Mouse (Mus musculus) E14TG2a.4 (cell line): Measurements from ENCODE around the gene Iqschfp.

Experiments used
- H3K27me3 ChIP-seq: 2 replicates; pipeline ENCODE4 v1.6.1; 2014; ENCODE audit warnings: low read length, control low read depth; ENCODE audit not compliant: insufficient read depth
- H3K36me3 ChIP-seq: 2 replicates; pipeline ENCODE4 v1.6.1; 2014; ENCODE audit warnings: low read length, control low read depth; ENCODE audit not compliant: insufficient read depth
- H3K4me1 ChIP-seq: replicated peaks from 2 replicates; pipeline ENCODE4 v1.6.1; 2014; ENCODE audit warnings: low read depth, low read length, control low read depth
- H3K4me3 ChIP-seq: replicated peaks from 2 replicates; pipeline ENCODE4 v1.5.1; 2014; ENCODE audit warnings: mild to moderate bottlenecking, low read length
- H3K9me3 ChIP-seq: 2 replicates; pipeline ENCODE4 v1.6.1; 2014; ENCODE audit warnings: low read length, control low read depth
- CTCF ChIP-seq: conservative IDR thresholded peaks from 2 replicates; pipeline ENCODE4 v1.5.1; 2014; ENCODE audit warnings: low read length
- NANOG ChIP-seq: IDR thresholded peaks from 2 replicates; pipeline ENCODE4 v1.6.1; 2014; ENCODE audit warnings: borderline replicate concordance, low read length, mixed read lengths
- POU5F1 ChIP-seq: IDR thresholded peaks from 2 replicates; pipeline ENCODE4 v1.6.1; 2014; ENCODE audit warnings: low read length, borderline replicate concordance

Iqschfp gene

DNA sequence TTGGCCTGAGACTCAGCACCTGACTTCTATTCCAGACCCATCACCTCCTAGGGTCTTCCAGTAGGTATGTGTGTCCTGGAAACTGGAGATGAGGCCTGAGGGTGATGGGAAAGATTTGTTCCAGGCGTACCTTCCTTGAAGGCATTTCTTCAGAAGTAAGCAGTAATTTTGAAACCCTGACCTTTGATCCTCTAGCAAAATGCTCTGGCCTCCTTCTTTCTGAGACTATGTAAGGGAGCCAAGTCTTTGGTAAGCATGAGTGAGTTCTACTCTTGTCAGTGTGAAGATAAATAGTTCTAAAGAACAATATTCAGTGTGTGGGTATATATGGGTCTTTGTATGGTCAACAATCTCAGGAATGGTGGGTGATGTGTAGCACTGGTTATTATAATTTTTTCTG lies 238.4 kb downstream of the Iqschfp start:
- Histone ChIP-seq H3K4me1 (no peaks in the 10 kb centered on the region), H3K9me3 (peaks cover 4% of the 10 kb centered on the region; the same call in 1 of the 2 replicates)

DNA sequence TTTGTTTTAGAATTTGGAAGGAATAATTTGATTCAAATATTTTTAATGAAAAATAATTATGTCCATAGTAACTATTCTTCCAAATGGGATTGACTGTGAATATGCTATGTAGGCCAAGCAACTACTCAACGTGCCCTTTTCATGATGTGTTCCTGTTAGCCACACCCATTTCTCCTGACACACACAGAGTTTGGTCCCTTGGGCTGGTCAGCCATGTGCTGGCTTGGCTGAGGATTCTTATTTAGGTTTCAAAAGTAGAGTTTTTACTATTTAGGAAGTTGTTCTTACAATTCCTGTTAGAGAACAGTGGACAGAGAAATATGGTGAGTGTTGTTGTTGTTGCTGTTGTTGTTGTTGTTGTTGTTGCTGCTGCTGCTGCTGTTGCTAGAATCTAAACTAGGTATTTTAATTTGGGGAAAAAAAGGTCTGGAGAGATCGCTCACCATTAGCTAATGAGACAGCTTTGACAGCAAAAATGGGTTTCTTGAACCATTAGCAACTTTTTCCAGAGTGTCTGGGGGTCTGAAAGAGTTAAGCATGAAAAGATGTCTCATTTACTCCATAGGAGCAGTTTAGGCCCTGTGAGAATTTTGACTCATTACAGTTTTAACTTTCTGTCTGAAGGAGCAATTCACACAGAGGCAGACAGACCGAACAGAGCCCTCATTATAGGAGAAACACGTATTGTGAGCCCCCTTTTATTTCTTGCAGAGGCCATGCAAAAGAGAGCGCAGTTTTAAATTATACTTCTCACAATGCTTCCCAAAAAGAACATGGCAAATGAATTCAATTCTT lies 247.0 kb downstream of the Iqschfp start:
- H3K36me3 ChIP-seq: no peaks in the 10 kb centered on the region
- peaks cover 4% of the 10 kb centered on the region; the same call in 1 of the 2 replicates for H3K9me3 ChIP-seq
- no peak for TF ChIP-seq POU5F1
- TF ChIP-seq NANOG: no peak
- no peak for TF ChIP-seq CTCF
- H3K4me3 ChIP-seq: no peak overlapping the region
- no peaks in the 10 kb centered on the region for H3K27me3 ChIP-seq
- no peaks in the 10 kb centered on the region for H3K4me1 ChIP-seq

More for the DNA sequence above, 238.4 kb downstream of the Iqschfp start:
- TF ChIP-seq CTCF (no peak), POU5F1 (no peak), NANOG (no peak)
- Histone ChIP-seq H3K36me3 (no peaks in the 10 kb centered on the region), H3K4me3 (no peak overlapping the region), H3K27me3 (no peaks in the 10 kb centered on the region)

DNA sequence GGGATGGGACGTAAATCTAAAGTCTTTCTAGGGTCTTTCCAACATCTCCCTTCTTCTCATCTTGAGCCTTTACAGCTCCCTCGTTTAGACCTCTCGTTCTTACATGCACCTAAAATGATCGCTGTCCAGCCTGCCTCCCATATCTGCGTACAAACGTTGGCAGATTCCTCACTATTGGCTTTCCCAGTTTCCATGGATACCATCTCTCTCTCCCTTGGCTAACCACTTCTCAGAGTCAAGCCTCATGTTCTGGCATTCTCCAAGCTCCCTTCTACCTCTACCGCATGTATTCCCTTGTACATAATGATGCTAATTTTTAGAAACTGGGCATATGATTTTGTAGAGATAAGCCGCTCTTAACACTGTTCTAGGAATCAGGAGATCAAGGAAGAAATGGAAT lies 258.7 kb downstream of the Iqschfp start:
- H3K4me3 ChIP-seq: no peak overlapping the region
- H3K36me3 ChIP-seq: no peaks in the 10 kb centered on the region
- peaks cover 6% of the 10 kb centered on the region for H3K9me3 ChIP-seq
- TF ChIP-seq NANOG (no peak), POU5F1 (no peak)
- no peaks in the 10 kb centered on the region for H3K27me3 ChIP-seq
- no peaks in the 10 kb centered on the region for H3K4me1 ChIP-seq

DNA sequence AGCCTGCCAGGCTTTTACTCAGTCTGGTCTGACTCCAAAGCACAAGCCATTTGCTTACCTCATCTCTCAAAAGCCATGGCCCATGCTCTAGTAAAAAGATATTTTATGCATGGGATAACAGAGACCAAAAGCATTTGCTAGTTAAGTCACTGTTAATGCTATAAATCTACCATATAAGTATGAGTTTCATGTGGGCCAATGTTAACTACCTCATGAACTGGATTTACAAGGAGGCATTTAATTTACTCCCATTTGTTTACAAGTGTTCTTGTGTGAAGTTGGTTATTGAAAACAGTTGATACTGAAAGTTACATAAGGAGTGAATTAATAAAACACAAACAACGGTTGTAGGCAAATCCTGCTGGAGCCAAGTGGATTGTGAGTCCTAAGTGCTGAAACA lies 268.1 kb downstream of the Iqschfp start:
- no peak overlapping the region for H3K4me3 ChIP-seq
- H3K27me3 ChIP-seq: no peaks in the 10 kb centered on the region
- H3K36me3 ChIP-seq: no peaks in the 10 kb centered on the region
- H3K4me1 ChIP-seq: no peaks in the 10 kb centered on the region
- H3K9me3 ChIP-seq: peaks cover 3% of the 10 kb centered on the region; the same call in 1 of the 2 replicates
- no peak for TF ChIP-seq CTCF
- no peak for TF ChIP-seq NANOG
- no peak for TF ChIP-seq POU5F1

DNA sequence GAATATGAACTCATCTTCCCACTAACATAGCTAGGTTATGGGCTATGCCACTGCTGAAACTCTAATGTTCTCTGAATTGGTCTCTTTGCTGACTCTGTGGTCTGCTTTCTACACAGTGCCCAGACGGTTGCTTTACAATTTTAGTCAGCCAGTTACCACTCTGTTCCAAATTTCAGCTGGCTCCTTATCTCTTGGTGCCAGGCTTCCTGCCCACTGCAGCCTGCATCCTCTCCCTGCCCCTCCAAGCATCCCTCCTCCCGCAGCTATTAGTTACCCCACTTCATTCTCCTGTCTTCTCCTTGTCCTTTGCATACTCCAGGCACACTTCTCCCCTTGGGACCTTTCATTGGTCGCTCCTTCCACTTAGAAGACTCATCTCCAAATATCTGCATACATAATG lies 268.7 kb downstream of the Iqschfp start:
- peaks cover 3% of the 10 kb centered on the region; the same call in 1 of the 2 replicates for H3K9me3 ChIP-seq
- H3K4me3 ChIP-seq: no peak overlapping the region
- no peaks in the 10 kb centered on the region for H3K36me3 ChIP-seq
- no peaks in the 10 kb centered on the region for H3K4me1 ChIP-seq
- TF ChIP-seq POU5F1 (no peak), CTCF (no peak), NANOG (no peak)
- no peaks in the 10 kb centered on the region for H3K27me3 ChIP-seq

DNA sequence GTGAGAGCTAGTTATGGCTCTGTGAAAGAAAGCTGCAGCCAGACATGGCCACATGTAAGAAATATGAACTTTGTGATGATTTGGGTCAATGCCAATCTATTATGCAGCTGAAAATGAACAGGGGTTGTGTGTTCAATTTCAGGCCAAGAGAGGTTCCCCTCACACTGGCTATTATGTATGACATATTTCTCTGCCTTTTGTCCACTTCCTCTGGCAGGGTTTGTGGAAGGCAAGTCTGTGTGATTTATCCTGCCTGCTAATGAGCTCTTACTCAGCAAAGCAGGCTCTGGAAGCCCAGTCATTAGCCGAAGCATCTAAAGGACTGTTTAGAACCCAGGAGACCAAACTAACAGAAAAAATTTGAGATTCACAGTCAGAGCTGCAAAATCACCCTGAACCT lies 286.2 kb downstream of the Iqschfp start:
- H3K27me3 ChIP-seq: no peaks in the 10 kb centered on the region
- TF ChIP-seq CTCF: no peak
- no peak for TF ChIP-seq NANOG
- TF ChIP-seq POU5F1: no peak

DNA sequence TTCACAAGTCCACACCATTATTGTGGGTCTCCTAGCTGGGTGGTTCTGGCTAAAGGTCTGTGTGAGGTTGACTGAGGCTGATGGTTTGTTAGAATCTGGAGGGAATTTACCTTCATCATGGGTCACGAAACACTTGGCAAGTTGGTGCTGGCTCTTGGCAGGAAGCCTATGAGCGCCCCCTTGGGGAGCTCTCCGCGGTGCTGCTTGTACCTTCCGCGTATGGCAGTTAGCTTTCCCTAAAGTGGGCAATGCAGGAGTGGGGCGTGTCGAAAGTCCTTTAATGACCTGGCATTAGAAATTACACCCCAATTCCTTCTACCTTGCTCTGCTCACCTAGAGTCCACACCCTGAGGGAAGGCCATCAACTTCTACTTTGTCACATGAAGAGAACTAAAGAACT lies 295.4 kb downstream of the Iqschfp start:
- H3K9me3 ChIP-seq: no peaks in the 10 kb centered on the region
- TF ChIP-seq CTCF (peak; percentile 16; the same call in 1 of the 2 replicates), NANOG (no peak)
- no peaks in the 10 kb centered on the region for H3K4me1 ChIP-seq
- no peaks in the 10 kb centered on the region for H3K27me3 ChIP-seq
- H3K36me3 ChIP-seq: no peaks in the 10 kb centered on the region
- H3K4me3 ChIP-seq: no peak overlapping the region

More for the DNA sequence above, 286.2 kb downstream of the Iqschfp start:
- H3K4me1 ChIP-seq: no peaks in the 10 kb centered on the region
- no peak overlapping the region for H3K4me3 ChIP-seq
- H3K36me3 ChIP-seq: no peaks in the 10 kb centered on the region
- H3K9me3 ChIP-seq: no peaks in the 10 kb centered on the region

DNA sequence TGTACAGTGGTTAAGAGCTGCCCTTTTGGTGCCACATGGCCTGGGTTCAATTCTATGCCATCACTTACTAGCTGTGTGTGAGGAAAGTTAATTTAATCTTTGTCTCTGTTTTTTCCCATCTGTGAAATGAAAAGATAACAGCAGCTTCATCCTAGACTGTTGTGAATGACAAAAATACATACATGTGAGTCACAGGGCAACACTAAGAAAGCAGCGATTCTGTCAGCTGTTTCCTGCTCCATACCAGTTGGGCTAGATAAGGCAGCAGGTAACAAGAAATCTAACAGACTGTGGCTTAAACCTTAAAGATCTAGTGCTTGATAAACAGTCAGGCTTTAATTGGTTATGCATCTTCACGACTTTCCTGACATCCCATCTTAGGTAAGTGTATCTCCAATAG lies 297.1 kb downstream of the Iqschfp start:
- no peak overlapping the region for H3K4me3 ChIP-seq
- TF ChIP-seq CTCF: no peak
- TF ChIP-seq POU5F1: no peak
- TF ChIP-seq NANOG: no peak
- H3K4me1 ChIP-seq: no peaks in the 10 kb centered on the region
- H3K27me3 ChIP-seq: no peaks in the 10 kb centered on the region
- H3K9me3 ChIP-seq: no peaks in the 10 kb centered on the region
- no peaks in the 10 kb centered on the region for H3K36me3 ChIP-seq

DNA sequence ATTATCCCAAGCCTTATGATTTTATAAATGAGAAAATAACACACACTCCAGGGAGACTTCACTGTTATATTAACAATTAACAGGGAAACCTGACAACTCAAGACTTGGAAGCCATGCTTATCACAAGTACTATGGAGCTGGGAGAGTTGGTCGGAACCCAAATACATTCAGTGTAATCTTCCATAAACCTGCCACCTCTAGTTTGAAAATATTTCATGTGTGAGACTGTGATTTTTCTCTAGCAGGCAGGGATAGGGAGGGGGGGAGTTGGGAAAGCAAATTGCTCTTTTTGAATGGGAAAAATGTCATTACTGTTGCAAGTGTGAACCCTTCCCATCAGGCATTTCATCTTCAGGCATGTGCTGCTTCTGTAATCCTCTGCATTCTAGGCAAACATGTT lies 304.9 kb downstream of the Iqschfp start:
- Histone ChIP-seq H3K4me3 (no peak overlapping the region), H3K36me3 (no peaks in the 10 kb centered on the region), H3K27me3 (no peaks in the 10 kb centered on the region), H3K9me3 (no peaks in the 10 kb centered on the region), H3K4me1 (no peaks in the 10 kb centered on the region)
- TF ChIP-seq CTCF: no peak
- TF ChIP-seq POU5F1: no peak
- TF ChIP-seq NANOG: no peak

DNA sequence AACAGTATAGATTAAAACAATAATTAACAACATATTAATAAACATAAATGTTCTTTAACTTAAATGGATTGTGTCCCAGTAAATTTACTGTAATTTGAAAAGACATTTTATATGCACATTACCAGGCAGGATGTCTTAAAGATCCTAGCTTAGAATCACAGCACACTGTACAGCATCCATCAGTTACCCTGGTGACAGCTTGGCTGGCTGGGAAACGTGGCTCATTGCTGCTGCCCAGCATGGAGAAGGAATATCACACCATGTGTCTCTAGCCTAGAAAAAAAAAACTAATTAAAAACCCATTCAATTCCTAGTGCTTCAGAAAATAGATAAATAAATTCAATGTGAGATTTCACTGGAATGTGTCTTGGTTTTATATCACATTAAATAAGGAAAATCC lies 309.2 kb downstream of the Iqschfp start:
- H3K4me1 ChIP-seq: no peaks in the 10 kb centered on the region
- H3K36me3 ChIP-seq: no peaks in the 10 kb centered on the region
- H3K9me3 ChIP-seq: no peaks in the 10 kb centered on the region
- TF ChIP-seq POU5F1 (no peak), NANOG (no peak), CTCF (no peak)
- no peaks in the 10 kb centered on the region for H3K27me3 ChIP-seq
- no peak overlapping the region for H3K4me3 ChIP-seq
